Mouse (Mus musculus): ENCODE data around the gene Nmd3. TPM values are rescaled to one million over a fixed set of nuclear protein-coding genes. Genes with fewer than 3 reads are reported as not detected.

Nmd3 gene
- polyA plus RNA-seq, 1 experiment from 2014 or later = 147 TPM

DNA sequence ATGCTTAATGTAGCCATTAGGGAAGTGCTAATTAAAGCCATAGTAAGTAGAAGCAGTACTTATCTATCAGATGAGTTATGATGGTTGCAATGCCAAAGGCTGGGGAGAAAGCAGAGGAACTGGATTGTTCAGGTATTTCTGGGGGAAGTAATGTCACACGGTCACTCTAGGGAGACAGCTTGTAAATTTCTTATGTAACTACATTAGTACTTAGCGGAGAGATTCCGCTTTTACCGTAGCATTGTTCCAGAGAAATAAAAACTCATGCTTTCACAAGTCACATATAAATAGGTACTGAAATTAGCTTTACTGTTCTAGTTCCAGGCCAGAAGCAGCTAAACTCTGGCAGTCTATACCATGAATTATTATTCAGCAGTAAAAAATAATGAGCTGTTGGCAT lies 47.4 kb downstream of the Nmd3 start:
- 90% methylated on average over 4 of the region's 4 CpGs for WGBS
- Histone ChIP-seq H3K27me3 (ENCODE audit: control insufficient read depth, insufficient read depth, low read length) (no peaks in the 10 kb centered on the region), H3K9ac (replicated peaks; ENCODE audit: low read depth, low read length) (no peak overlapping the region), H3K9me3 (ENCODE audit: control insufficient read depth, low read depth, low read length) (no peaks in the 10 kb centered on the region), H3K4me2 (replicated peaks; ENCODE audit: low read depth, low read length) (no peak overlapping the region), H3K4me3 (ENCODE audit: low read depth, low read length) (no peak overlapping the region), H3K4me1 (ENCODE audit: control insufficient read depth, insufficient read depth, low read length) (no peaks in the 10 kb centered on the region), H3K36me3 (ENCODE audit: control insufficient read depth, insufficient read depth, low read length) (no peaks in the 10 kb centered on the region), H3K27ac (ENCODE audit: low read length) (no peak overlapping the region)
- ATAC-seq (ENCODE audit: insufficient number of reproducible peaks, insufficient read depth, low FRiP score, low read depth) = no peak

GRCm38 (mm10) chr3:69773356-69773755 lies 51.6 kb downstream of the Nmd3 start:
- H3K36me3 ChIP-seq (ENCODE audit: control insufficient read depth, insufficient read depth, low read length) = no peaks in the 10 kb centered on the region
- H3K27me3 ChIP-seq (ENCODE audit: control insufficient read depth, insufficient read depth, low read length) = no peaks in the 10 kb centered on the region
- ATAC-seq (ENCODE audit: insufficient number of reproducible peaks, insufficient read depth, low FRiP score, low read depth) = no peak
- H3K9me3 ChIP-seq (ENCODE audit: control insufficient read depth, low read depth, low read length) = no peaks in the 10 kb centered on the region
- no peak overlapping the region for H3K9ac ChIP-seq (replicated peaks; ENCODE audit: low read depth, low read length)
- H3K4me1 ChIP-seq (ENCODE audit: control insufficient read depth, insufficient read depth, low read length) = no peaks in the 10 kb centered on the region
- 89% methylated on average over 4 of the region's 4 CpGs for WGBS
- no peak overlapping the region for H3K4me3 ChIP-seq (ENCODE audit: low read depth, low read length)
- H3K4me2 ChIP-seq (replicated peaks; ENCODE audit: low read depth, low read length) = no peak overlapping the region
- no peak overlapping the region for H3K27ac ChIP-seq (ENCODE audit: low read length)

- ATAC-seq (ENCODE audit: insufficient number of reproducible peaks, insufficient read depth, low FRiP score, low read depth) = no peak
- H3K27me3 ChIP-seq (ENCODE audit: control insufficient read depth, insufficient read depth, low read length) = no peaks in the 10 kb centered on the region
- H3K4me1 ChIP-seq (ENCODE audit: control insufficient read depth, insufficient read depth, low read length) = no peaks in the 10 kb centered on the region
- no peaks in the 10 kb centered on the region for H3K9me3 ChIP-seq (ENCODE audit: control insufficient read depth, low read depth, low read length)
- no peak overlapping the region for H3K27ac ChIP-seq (ENCODE audit: low read length)
- no peak overlapping the region for H3K9ac ChIP-seq (replicated peaks; ENCODE audit: low read depth, low read length)
- 69% methylated on average over 4 of the region's 4 CpGs for WGBS
- no peak overlapping the region for H3K4me3 ChIP-seq (ENCODE audit: low read depth, low read length)
- H3K4me2 ChIP-seq (replicated peaks; ENCODE audit: low read depth, low read length) = no peak overlapping the region
- no peaks in the 10 kb centered on the region for H3K36me3 ChIP-seq (ENCODE audit: control insufficient read depth, insufficient read depth, low read length)
These were observed 57.5 kb downstream of the Nmd3 start for GRCm38 (mm10) chr3:69779246-69779796.

GRCm38 (mm10) chr3:69792823-69793417 lies 71.1 kb downstream of the Nmd3 start:
- H3K27me3 ChIP-seq (ENCODE audit: control insufficient read depth, insufficient read depth, low read length) = no peaks in the 10 kb centered on the region
- H3K4me2 ChIP-seq (replicated peaks; ENCODE audit: low read depth, low read length) = no peak overlapping the region
- H3K4me1 ChIP-seq (ENCODE audit: control insufficient read depth, insufficient read depth, low read length) = no peaks in the 10 kb centered on the region
- H3K9ac ChIP-seq (replicated peaks; ENCODE audit: low read depth, low read length) = no peak overlapping the region
- no peaks in the 10 kb centered on the region for H3K36me3 ChIP-seq (ENCODE audit: control insufficient read depth, insufficient read depth, low read length)
- 0 out of 2 replicates have a peak, but pooled peaks have one; percentile 56 for ATAC-seq (ENCODE audit: insufficient number of reproducible peaks, insufficient read depth, low FRiP score, low read depth)
- H3K27ac ChIP-seq (ENCODE audit: low read length) = no peak overlapping the region
- H3K9me3 ChIP-seq (ENCODE audit: control insufficient read depth, low read depth, low read length) = no peaks in the 10 kb centered on the region
- 52% methylated on average over 3 of the region's 3 CpGs for WGBS
- H3K4me3 ChIP-seq (ENCODE audit: low read depth, low read length) = no peak overlapping the region

DNA sequence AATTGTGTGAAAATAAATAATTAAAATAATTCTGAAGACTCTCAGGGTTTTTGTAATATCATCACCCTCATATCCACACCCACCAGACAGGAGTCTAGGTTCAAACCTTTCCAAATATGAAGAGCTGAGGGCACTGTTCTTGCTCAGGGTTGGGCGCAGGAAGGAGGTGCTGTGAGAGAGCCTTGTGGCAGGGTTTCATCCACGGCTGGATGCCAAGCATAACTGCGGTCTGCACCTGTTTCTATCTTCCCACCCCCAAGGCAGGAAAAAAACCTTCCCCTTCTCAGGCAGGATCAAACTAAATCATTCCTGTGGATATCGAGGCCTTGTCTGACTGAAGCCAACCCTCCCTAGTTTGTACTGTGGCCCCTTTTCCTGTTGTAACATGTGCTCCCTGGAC lies 75.7 kb downstream of the Nmd3 start:
- Histone ChIP-seq H3K36me3 (ENCODE audit: control insufficient read depth, insufficient read depth, low read length) (no peaks in the 10 kb centered on the region), H3K4me1 (ENCODE audit: control insufficient read depth, insufficient read depth, low read length) (no peaks in the 10 kb centered on the region), H3K4me2 (replicated peaks; ENCODE audit: low read depth, low read length) (no peak overlapping the region), H3K27me3 (ENCODE audit: control insufficient read depth, insufficient read depth, low read length) (no peaks in the 10 kb centered on the region), H3K9ac (replicated peaks; ENCODE audit: low read depth, low read length) (no peak overlapping the region), H3K9me3 (ENCODE audit: control insufficient read depth, low read depth, low read length) (no peaks in the 10 kb centered on the region), H3K4me3 (ENCODE audit: low read depth, low read length) (no peak overlapping the region), H3K27ac (ENCODE audit: low read length) (no peak overlapping the region)
- 89% methylated on average over 4 of the region's 4 CpGs for WGBS
- no peak for ATAC-seq (ENCODE audit: insufficient number of reproducible peaks, insufficient read depth, low FRiP score, low read depth)

DNA sequence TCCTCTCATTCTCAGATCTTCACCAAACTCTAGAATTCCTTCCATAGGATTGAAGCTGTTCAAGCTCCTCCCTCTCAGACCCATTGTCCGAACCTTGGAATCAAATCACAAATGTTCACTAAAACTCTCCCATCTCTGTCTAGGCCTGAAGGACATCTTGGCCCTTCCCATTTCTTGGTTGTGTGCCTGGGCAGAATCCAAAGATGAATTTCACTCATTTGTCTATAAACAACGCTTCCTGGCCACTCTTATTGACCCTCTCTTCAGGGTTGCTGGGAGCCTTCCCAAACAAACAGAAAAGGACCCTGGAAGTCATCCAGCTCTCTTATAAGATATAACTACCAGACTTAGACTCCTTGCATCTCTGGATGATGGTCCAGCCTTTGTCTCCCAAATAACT lies 76.2 kb downstream of the Nmd3 start:
- Histone ChIP-seq H3K36me3 (ENCODE audit: control insufficient read depth, insufficient read depth, low read length) (no peaks in the 10 kb centered on the region), H3K4me3 (ENCODE audit: low read depth, low read length) (no peak overlapping the region), H3K27ac (ENCODE audit: low read length) (no peak overlapping the region), H3K9ac (replicated peaks; ENCODE audit: low read depth, low read length) (no peak overlapping the region), H3K4me1 (ENCODE audit: control insufficient read depth, insufficient read depth, low read length) (no peaks in the 10 kb centered on the region), H3K27me3 (ENCODE audit: control insufficient read depth, insufficient read depth, low read length) (no peaks in the 10 kb centered on the region), H3K9me3 (ENCODE audit: control insufficient read depth, low read depth, low read length) (no peaks in the 10 kb centered on the region), H3K4me2 (replicated peaks; ENCODE audit: low read depth, low read length) (no peak overlapping the region)
- 73% methylated on average over 2 of the region's 2 CpGs for WGBS
- ATAC-seq (ENCODE audit: insufficient number of reproducible peaks, insufficient read depth, low FRiP score, low read depth) = no peak

GRCm38 (mm10) chr3:69799096-69799495 lies 77.3 kb downstream of the Nmd3 start:
- Histone ChIP-seq H3K27ac (ENCODE audit: low read length) (no peak overlapping the region), H3K27me3 (ENCODE audit: control insufficient read depth, insufficient read depth, low read length) (no peaks in the 10 kb centered on the region), H3K9ac (replicated peaks; ENCODE audit: low read depth, low read length) (no peak overlapping the region), H3K4me1 (ENCODE audit: control insufficient read depth, insufficient read depth, low read length) (no peaks in the 10 kb centered on the region), H3K9me3 (ENCODE audit: control insufficient read depth, low read depth, low read length) (no peaks in the 10 kb centered on the region), H3K4me2 (replicated peaks; ENCODE audit: low read depth, low read length) (no peak overlapping the region), H3K4me3 (ENCODE audit: low read depth, low read length) (no peak overlapping the region), H3K36me3 (ENCODE audit: control insufficient read depth, insufficient read depth, low read length) (no peaks in the 10 kb centered on the region)
- 65% methylated on average over 1 of the region's 1 CpGs for WGBS
- ATAC-seq (ENCODE audit: insufficient number of reproducible peaks, insufficient read depth, low FRiP score, low read depth) = no peak

- H3K27me3 ChIP-seq (ENCODE audit: control insufficient read depth, insufficient read depth, low read length) = no peaks in the 10 kb centered on the region
- no peak overlapping the region for H3K4me3 ChIP-seq (ENCODE audit: low read depth, low read length)
- H3K9ac ChIP-seq (replicated peaks; ENCODE audit: low read depth, low read length) = no peak overlapping the region
- no peak overlapping the region for H3K27ac ChIP-seq (ENCODE audit: low read length)
- H3K9me3 ChIP-seq (ENCODE audit: control insufficient read depth, low read depth, low read length) = no peaks in the 10 kb centered on the region
- H3K36me3 ChIP-seq (ENCODE audit: control insufficient read depth, insufficient read depth, low read length) = no peaks in the 10 kb centered on the region
- 26% methylated on average over 7 of the region's 7 CpGs for WGBS
- no peak overlapping the region for H3K4me2 ChIP-seq (replicated peaks; ENCODE audit: low read depth, low read length)
- no peak; the same call in 1 of the 2 replicates for ATAC-seq (ENCODE audit: insufficient number of reproducible peaks, insufficient read depth, low FRiP score, low read depth)
- H3K4me1 ChIP-seq (ENCODE audit: control insufficient read depth, insufficient read depth, low read length) = no peaks in the 10 kb centered on the region
These were observed 79.1 kb downstream of the Nmd3 start for GRCm38 (mm10) chr3:69800829-69801384.

DNA sequence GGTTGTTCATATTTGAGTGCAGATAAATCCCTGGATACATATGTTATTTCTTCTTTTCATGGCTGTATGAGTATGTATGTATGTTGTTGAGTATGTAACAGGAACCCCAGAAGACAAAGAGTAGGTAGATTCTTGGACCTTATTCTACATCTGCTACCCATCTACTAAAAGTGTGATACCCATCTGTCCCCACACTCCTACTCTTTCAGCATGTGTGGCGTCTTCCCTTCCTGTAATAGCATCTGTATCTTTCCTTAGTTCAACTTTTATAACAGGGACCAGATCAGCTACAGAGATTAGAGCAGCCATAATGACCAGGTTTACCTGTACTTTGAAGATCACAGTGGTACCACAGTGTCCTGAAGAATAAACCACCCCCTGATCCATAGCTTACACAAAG lies 81.4 kb downstream of the Nmd3 start:
- H3K36me3 ChIP-seq (ENCODE audit: control insufficient read depth, insufficient read depth, low read length) = no peaks in the 10 kb centered on the region
- no peak overlapping the region for H3K4me2 ChIP-seq (replicated peaks; ENCODE audit: low read depth, low read length)
- no peak overlapping the region for H3K27ac ChIP-seq (ENCODE audit: low read length)
- no peak overlapping the region for H3K4me3 ChIP-seq (ENCODE audit: low read depth, low read length)
- H3K9me3 ChIP-seq (ENCODE audit: control insufficient read depth, low read depth, low read length) = no peaks in the 10 kb centered on the region
- no peaks in the 10 kb centered on the region for H3K27me3 ChIP-seq (ENCODE audit: control insufficient read depth, insufficient read depth, low read length)
- no peaks in the 10 kb centered on the region for H3K4me1 ChIP-seq (ENCODE audit: control insufficient read depth, insufficient read depth, low read length)
- 84% methylated on average over 1 of the region's 1 CpGs for WGBS
- no peak for ATAC-seq (ENCODE audit: insufficient number of reproducible peaks, insufficient read depth, low FRiP score, low read depth)
- H3K9ac ChIP-seq (replicated peaks; ENCODE audit: low read depth, low read length) = no peak overlapping the region

Data from stomach, embryonic 14.5 days (tissue).